Mouse (Mus musculus) cerebellum, postnatal 14 days (tissue): ENCODE measurements around the gene Gnb2.
A peak's percentile ranks its signal among the peaks of the same experiment; 100 is the strongest.

Experiments used
- DNase-seq, 2 experiments: peaks; one replicate each; pipeline ENCODE4 v3.0.0; 2021; ENCODE audit warnings: mixed read lengths in 2 of 2

Gene Gnb2

GRCm38 (mm10) chr5:137518436-137518835, 14.9 kb downstream of the Gnb2 start, which contains the start of gene Gigyf1:
Gene Gigyf1 (plus strand): TSS chr5:137518548.
- DNase-seq: peak in 1 of 2 experiments; percentile 74

GRCm38 (mm10) chr5:137514811-137515210, 18.5 kb downstream of the Gnb2 start:
- no peak for DNase-seq

- peak; percentile 59 to 66 for DNase-seq
Measured at GRCm38 (mm10) chr5:137513951-137514721, 19.2 kb downstream of the Gnb2 start.

- DNase-seq: peak; percentile 72 to 82
Measured at GRCm38 (mm10) chr5:137512847-137513794, 20.2 kb downstream of the Gnb2 start.

GRCm38 (mm10) chr5:137511706-137512105, 21.6 kb downstream of the Gnb2 start:
- DNase-seq: no peak

DNA sequence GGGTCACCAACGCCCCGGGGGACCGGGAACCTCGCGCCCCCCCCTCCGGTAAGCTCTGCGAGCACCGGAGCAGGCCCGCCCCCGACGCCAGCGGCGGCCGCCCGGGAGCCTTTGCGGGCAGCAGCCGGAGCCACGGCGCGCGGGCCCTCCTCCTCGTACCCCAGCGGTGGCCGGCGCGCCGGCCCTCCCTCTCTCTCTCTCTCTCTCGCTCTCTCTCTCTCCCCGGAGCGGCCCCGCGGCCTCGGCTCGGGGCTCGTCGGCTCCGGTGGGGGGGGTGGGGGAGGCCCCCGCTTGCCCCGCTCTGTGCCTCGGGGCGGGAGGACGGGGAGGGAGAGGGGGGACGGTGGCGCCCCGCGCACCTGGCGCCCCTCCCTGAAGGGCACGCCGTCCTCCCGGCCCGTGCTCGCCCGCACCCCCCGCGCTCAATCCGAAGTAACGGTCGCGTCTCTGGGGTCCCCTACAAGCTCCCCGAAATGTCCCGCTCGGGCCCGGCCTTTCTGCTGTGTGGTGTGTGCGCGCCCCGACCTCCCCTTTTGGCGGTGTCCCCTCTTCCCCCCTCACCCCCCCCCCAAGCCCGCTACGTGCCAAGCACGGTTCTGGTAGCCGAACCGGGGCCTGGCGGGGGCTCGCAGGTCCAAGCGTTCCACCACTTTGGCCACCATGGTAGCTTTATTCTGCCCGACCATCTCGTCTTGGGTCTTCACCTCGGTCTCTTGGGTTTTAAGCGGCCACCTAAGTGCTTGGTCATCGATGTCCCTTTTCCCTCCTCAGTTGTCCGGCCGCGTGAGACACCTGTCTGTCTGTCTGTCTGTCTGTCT, 22.5 kb downstream of the Gnb2 start:
- peak in 1 of 2 experiments; percentile 58 for DNase-seq

- DNase-seq: peak; percentile 87 to 89
Measured at GRCm38 (mm10) chr5:137510014-137510501, 23.3 kb downstream of the Gnb2 start.

DNA sequence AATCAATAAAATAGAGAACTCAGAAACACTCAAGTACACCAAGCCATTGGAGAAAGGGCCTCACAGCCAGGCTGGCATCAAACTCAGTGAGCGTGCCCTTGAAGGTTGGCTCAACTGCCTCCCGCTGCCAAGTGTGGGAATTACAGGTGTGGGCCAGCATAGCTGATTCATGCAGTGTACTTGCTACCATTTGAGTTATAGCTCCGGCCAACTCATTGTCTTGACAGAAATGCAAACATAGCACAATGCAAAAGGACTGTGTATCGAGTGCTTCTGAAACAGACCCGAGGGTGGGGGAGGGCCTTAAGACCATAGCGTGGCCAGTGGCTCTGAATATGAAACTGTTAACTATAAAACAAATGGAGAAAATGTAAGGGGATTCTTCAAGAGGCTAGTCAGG, 29.3 kb downstream of the Gnb2 start:
- peak in 1 of 2 experiments; percentile 45 for DNase-seq

DNA sequence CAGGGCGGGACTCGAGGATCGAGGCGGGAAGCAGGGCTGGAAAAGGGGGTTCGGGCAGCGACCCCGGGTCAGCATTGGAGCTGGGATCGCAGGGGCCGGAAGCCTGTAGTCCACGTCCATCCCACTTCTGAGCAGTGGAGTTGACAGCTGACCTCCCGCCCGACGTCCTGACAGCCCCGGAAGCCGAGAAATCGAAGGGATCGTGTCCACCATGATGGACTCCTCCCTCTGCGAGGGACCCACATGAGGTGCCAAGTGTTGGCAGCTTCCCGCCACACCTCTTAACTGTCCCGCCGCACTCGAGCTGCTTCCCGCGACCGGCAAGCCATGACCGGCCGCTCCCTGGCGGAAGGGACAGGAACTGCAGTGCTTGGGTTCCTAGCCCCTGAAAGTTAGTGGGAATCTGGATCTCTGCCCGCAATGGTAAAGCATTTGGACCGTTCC, 30.6 kb downstream of the Gnb2 start:
- DNase-seq: peak; percentile 90 to 93

- DNase-seq: peak; percentile 99 to 100
Measured at GRCm38 (mm10) chr5:137501709-137502666, 31.3 kb downstream of the Gnb2 start, which contains the start of gene Pop7. Gene Pop7 (minus strand): TSS chr5:137502518.

- no peak for DNase-seq
Measured at GRCm38 (mm10) chr5:137500186-137500585, 33.1 kb downstream of the Gnb2 start.

GRCm38 (mm10) chr5:137493831-137494230, 39.5 kb downstream of the Gnb2 start:
- DNase-seq: peak; percentile 27 to 46

- peak; percentile 47 to 62 for DNase-seq
Measured at GRCm38 (mm10) chr5:137491559-137491958, 41.8 kb downstream of the Gnb2 start.

- peak in 1 of 2 experiments; percentile 45 for DNase-seq
Measured at GRCm38 (mm10) chr5:137487616-137488015, 45.7 kb downstream of the Gnb2 start.

DNA sequence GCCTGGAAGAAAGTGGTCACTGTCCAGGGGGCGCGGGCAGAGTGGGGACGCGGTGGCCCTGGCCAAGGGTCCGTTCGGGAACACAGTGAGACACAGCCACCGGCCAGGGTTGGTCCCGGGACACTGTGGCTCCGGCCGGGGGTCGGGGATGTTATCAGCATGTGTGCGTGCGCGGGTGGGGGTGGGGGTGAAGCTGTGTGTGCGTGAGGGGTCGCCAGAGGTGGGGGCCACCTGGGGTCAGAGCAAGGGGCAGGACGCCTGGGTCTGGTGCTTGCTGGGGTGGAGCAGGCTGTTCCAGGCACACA, 47.5 kb downstream of the Gnb2 start:
- DNase-seq: no peak

GRCm38 (mm10) chr5:137485071-137485850, 48.0 kb downstream of the Gnb2 start:
- no peak for DNase-seq

DNA sequence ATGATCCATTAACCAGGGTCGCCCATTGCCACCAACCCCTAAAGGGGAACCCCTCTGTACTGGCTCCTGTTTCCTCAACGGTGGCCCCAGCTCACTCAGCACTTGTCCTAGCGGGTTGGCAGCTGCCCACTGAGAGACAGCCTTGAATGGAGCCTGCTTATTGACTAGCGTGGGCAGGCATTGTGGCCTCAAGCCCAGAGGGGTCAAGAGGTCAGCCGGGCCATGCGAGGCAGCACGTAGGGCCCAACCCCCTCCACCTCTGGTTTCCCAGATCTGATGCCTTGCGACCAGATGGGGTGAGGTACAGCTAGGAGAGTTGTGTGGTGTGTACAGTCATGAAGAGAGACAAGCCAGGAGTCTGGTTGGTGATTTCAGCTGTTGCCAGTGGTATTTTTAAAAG, 51.4 kb downstream of the Gnb2 start:
- peak; percentile 16 to 49 for DNase-seq

DNA sequence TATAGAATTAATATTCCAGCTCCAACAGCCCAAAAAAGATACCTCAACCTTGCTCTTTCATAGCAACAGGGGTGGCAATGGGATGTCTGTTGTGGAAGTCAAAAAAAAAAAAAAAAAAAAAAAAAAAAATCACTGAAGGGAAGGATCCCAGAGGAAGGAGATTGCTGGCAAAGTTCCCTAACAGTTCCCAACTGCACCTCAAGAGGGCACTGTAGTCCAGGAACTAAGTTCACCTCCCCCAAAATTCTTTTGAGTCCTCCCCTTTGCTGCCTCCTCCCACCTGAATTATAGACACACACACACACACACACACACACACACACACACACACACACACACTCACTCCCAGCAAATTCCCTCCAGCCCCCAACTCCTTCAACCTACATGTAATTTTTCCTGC, 52.2 kb downstream of the Gnb2 start:
- peak; percentile 91 to 96 for DNase-seq
